Mouse (Mus musculus): Measurements from ENCODE around the gene Mon2. TPM values are rescaled to one million over a fixed set of nuclear protein-coding genes. Genes with fewer than 3 reads are reported as not detected.

Mon2 gene
- polyA plus RNA-seq, 1 experiment = 49.0 TPM

DNA sequence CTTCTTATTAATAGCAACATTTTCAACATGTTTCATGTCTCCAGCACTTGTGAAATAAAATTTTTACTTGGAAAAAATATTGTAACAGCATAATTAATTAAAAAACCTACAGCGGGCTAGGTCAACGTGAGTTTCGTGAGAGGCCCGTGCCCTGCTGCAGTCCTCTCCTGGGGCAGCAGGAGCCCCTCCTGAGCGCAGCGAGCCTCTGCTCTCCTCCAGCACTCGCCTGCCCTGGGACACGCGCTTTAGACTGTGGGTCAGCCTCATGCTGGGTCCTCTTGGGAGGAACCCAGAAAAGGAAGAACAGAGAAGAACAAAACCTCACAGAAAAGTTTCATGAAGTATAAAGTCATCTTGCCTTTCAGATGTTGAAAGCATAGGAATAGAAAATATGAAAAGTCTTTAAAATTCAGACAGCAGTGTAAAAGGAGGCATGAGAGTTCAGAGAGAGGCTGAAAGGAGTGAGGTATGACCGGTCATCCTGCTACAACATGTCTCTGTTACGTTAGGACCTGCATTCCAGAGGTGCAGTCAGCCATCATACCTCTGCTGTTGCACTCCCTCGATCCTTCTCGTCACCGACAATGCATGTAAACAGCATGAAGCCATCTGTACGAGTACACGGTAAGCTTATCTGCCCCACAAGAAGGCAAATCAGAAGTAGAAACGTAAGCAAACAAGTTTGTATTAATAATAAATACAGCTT, 81.8 kb downstream of the Mon2 start:
- TF ChIP-seq POLR2A (IDR thresholded peaks at IDR 0.05; ENCODE audit: low read depth, low read length) = no peak
- no peak for TF ChIP-seq CTCF (IDR thresholded peaks at IDR 0.05; ENCODE audit: extremely low read depth, insufficient read length, insufficient replicate concordance, low read depth, low read length)
- H3K27me3 ChIP-seq (ENCODE audit: control insufficient read depth, insufficient read depth, low read length) = no peaks in the 10 kb centered on the region
- peaks cover 56% of the 10 kb centered on the region for H3K36me3 ChIP-seq (ENCODE audit: control insufficient read depth, insufficient read depth, low read length)
- no peak overlapping the region for H3K4me3 ChIP-seq (ENCODE audit: low read depth, low read length)
- no peak overlapping the region for H3K27ac ChIP-seq (ENCODE audit: insufficient read depth, low read depth, low read length)
- WGBS = 89% methylated on average over 17 of the region's 17 CpGs
- H3K4me1 ChIP-seq (ENCODE audit: control insufficient read depth, insufficient read depth, insufficient read length, low read length) = no peaks in the 10 kb centered on the region

DNA sequence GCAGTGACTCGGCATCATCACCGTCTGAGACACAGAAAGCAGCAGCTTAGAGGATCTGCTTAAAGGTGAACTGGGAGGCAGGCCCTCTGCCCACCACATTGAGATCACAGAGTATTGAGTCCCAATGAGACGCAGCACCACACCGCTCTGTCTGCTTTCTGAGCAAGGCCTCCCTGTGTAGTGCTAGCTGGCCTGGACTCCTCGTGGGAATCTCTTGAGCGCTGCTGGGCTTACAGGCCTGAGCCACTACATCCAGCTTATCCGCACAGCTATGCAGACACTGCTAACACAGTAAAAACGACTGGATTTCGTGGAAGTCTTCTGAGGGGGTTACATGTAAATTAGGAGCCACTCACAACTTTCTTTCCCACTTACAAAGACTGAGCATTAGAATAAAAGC, 84.7 kb downstream of the Mon2 start:
- TF ChIP-seq POLR2A (IDR thresholded peaks at IDR 0.05; ENCODE audit: low read depth, low read length) (no peak), CTCF (IDR thresholded peaks at IDR 0.05; ENCODE audit: extremely low read depth, insufficient read length, insufficient replicate concordance, low read depth, low read length) (no peak)
- H3K27ac ChIP-seq (ENCODE audit: insufficient read depth, low read depth, low read length) = no peak overlapping the region

DNA sequence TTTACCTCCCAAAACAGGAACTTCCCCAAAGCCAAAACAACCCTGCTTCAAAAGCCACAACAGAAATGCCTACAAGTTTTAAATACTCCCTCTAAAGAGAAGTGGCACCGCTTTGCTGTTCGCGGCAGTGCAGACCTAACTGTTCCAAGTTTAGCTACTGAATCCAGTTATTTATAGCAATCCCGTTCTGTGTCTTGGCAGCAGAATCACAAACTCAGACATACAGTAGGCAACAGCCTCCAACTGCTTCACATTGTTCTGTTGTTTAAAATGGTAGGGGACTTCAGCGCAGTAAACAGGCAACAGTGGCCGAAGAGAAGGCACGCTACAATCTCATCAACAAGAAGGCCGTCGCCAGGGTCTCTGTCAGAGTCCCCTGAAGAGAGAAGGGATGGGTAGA, 85.3 kb downstream of the Mon2 start:
- Histone ChIP-seq H3K36me3 (ENCODE audit: control insufficient read depth, insufficient read depth, low read length) (peaks cover 25% of the 10 kb centered on the region), H3K27me3 (ENCODE audit: control insufficient read depth, insufficient read depth, low read length) (no peaks in the 10 kb centered on the region), H3K4me3 (ENCODE audit: low read depth, low read length) (no peak overlapping the region), H3K4me1 (ENCODE audit: control insufficient read depth, insufficient read depth, insufficient read length, low read length) (peaks cover 5% of the 10 kb centered on the region; the same call in 1 of the 2 replicates), H3K27ac (ENCODE audit: insufficient read depth, low read depth, low read length) (no peak overlapping the region)
- no peak for TF ChIP-seq POLR2A (IDR thresholded peaks at IDR 0.05; ENCODE audit: low read depth, low read length)
- TF ChIP-seq CTCF (IDR thresholded peaks at IDR 0.05; ENCODE audit: extremely low read depth, insufficient read length, insufficient replicate concordance, low read depth, low read length) = no peak
- WGBS = 82% methylated on average over 9 of the region's 9 CpGs

More for the DNA sequence above, 84.7 kb downstream of the Mon2 start:
- H3K27me3 ChIP-seq (ENCODE audit: control insufficient read depth, insufficient read depth, low read length) = no peaks in the 10 kb centered on the region
- 91% methylated on average over 9 of the region's 9 CpGs for WGBS
- peaks cover 5% of the 10 kb centered on the region; the same call in 1 of the 2 replicates for H3K4me1 ChIP-seq (ENCODE audit: control insufficient read depth, insufficient read depth, insufficient read length, low read length)
- no peak overlapping the region for H3K4me3 ChIP-seq (ENCODE audit: low read depth, low read length)
- H3K36me3 ChIP-seq (ENCODE audit: control insufficient read depth, insufficient read depth, low read length) = peaks cover 29% of the 10 kb centered on the region

DNA sequence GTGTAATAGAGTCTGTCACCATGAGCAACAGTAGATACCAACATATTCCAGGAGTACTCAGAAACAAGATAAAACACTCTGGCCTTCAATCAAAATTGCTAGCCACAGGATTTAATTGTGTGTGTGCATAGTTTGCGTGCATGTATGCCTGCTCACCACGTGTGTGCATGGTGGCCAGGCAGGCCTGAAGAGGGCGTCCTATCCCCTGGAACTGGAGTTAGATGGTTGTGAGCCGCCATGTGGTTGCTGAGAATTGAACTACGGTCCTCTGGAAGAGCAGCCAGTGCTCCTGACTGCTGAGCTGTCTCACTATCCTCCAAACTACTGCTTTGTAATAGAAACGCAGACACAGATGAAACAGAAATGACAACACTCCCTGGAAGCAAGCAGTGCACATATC, 85.7 kb downstream of the Mon2 start:
- no peaks in the 10 kb centered on the region for H3K27me3 ChIP-seq (ENCODE audit: control insufficient read depth, insufficient read depth, low read length)
- 89% methylated on average over 6 of the region's 6 CpGs for WGBS
- TF ChIP-seq POLR2A (IDR thresholded peaks at IDR 0.05; ENCODE audit: low read depth, low read length) = no peak
- no peak for TF ChIP-seq CTCF (IDR thresholded peaks at IDR 0.05; ENCODE audit: extremely low read depth, insufficient read length, insufficient replicate concordance, low read depth, low read length)
- no peak overlapping the region for H3K27ac ChIP-seq (ENCODE audit: insufficient read depth, low read depth, low read length)
- no peak overlapping the region for H3K4me3 ChIP-seq (ENCODE audit: low read depth, low read length)
- H3K36me3 ChIP-seq (ENCODE audit: control insufficient read depth, insufficient read depth, low read length) = peaks cover 22% of the 10 kb centered on the region
- peaks cover 5% of the 10 kb centered on the region; the same call in 1 of the 2 replicates for H3K4me1 ChIP-seq (ENCODE audit: control insufficient read depth, insufficient read depth, insufficient read length, low read length)

DNA sequence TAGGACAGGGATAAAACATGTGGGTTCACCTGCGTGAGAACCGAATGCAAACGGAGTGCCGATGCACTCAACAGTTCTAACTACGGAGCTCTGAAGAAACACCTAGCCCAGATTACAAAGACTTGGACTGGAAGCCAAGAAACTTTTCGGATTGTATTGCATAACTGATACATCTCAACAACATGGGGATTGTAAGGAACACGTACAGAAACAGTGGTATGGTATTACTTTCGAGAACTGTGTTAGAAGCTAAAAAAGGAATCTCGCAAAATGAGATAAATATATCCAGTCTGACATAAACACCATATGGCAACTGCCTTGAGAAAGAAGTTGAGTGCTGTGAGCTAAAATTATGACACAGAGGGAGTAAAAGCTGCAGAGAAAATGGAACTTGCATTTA, 86.4 kb downstream of the Mon2 start:
- Histone ChIP-seq H3K4me3 (ENCODE audit: low read depth, low read length) (no peak overlapping the region), H3K27ac (ENCODE audit: insufficient read depth, low read depth, low read length) (no peak overlapping the region), H3K4me1 (ENCODE audit: control insufficient read depth, insufficient read depth, insufficient read length, low read length) (peaks cover 5% of the 10 kb centered on the region; the same call in 1 of the 2 replicates), H3K27me3 (ENCODE audit: control insufficient read depth, insufficient read depth, low read length) (no peaks in the 10 kb centered on the region), H3K36me3 (ENCODE audit: control insufficient read depth, insufficient read depth, low read length) (peaks cover 17% of the 10 kb centered on the region)
- TF ChIP-seq POLR2A (IDR thresholded peaks at IDR 0.05; ENCODE audit: low read depth, low read length) (no peak), CTCF (IDR thresholded peaks at IDR 0.05; ENCODE audit: extremely low read depth, insufficient read length, insufficient replicate concordance, low read depth, low read length) (no peak)
- WGBS = 92% methylated on average over 9 of the region's 9 CpGs

DNA sequence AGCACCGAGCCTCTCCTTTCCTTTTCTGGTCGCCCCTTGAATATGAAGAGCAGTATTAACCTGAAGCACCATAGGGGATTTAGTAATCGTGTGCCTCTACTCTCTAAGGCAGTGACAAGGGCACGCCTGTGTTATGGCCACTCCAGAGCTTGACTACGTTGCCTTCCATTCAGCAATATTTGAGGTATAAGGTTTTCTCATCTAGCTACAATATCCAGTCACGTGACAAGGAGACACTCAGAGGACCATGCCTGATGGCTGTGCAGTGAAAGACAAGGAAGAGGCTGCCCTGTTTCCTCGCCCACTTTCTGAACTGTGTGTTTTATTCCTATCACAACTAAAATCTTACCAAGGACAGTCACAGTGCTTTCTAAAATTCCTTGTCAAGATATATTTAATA, 87.9 kb downstream of the Mon2 start:
- no peak overlapping the region for H3K4me3 ChIP-seq (ENCODE audit: low read depth, low read length)
- TF ChIP-seq CTCF (IDR thresholded peaks at IDR 0.05; ENCODE audit: extremely low read depth, insufficient read length, insufficient replicate concordance, low read depth, low read length) (no peak), POLR2A (IDR thresholded peaks at IDR 0.05; ENCODE audit: low read depth, low read length) (no peak)
- no peak overlapping the region for H3K27ac ChIP-seq (ENCODE audit: insufficient read depth, low read depth, low read length)
- peaks cover 5% of the 10 kb centered on the region; the same call in 1 of the 2 replicates for H3K4me1 ChIP-seq (ENCODE audit: control insufficient read depth, insufficient read depth, insufficient read length, low read length)
- peaks cover 9% of the 10 kb centered on the region for H3K36me3 ChIP-seq (ENCODE audit: control insufficient read depth, insufficient read depth, low read length)
- WGBS = 30% methylated on average over 7 of the region's 7 CpGs
- H3K27me3 ChIP-seq (ENCODE audit: control insufficient read depth, insufficient read depth, low read length) = no peaks in the 10 kb centered on the region

DNA sequence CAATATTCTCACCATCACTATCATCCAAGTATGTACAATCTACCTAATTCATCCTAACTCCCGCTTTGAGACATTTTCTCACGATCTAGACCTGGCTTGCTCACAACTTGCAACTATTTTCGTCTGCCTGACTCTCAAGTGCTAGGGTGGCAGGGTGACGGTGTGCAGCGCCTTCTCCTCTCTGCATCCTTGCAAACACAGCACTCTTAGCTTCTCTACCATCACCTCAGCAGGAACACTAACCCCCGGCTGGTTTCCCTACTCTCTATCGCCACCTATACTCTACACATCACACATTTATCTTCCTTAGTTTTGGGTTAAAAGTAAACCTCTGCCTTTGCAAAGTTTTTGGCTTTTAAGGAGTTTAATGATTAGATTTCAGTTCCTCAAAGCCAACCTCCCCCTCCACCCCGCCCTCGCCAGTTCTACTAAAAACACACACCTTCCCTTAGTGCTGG, 88.6 kb downstream of the Mon2 start:
- peaks cover 5% of the 10 kb centered on the region; the same call in 1 of the 2 replicates for H3K36me3 ChIP-seq (ENCODE audit: control insufficient read depth, insufficient read depth, low read length)
- no peak overlapping the region for H3K4me3 ChIP-seq (ENCODE audit: low read depth, low read length)
- no peak for TF ChIP-seq POLR2A (IDR thresholded peaks at IDR 0.05; ENCODE audit: low read depth, low read length)
- TF ChIP-seq CTCF (IDR thresholded peaks at IDR 0.05; ENCODE audit: extremely low read depth, insufficient read length, insufficient replicate concordance, low read depth, low read length) = peak; percentile 37; the same call in 1 of the 2 replicates
- 10% methylated on average over 9 of the region's 9 CpGs for WGBS
- peaks cover 7% of the 10 kb centered on the region; the same call in 1 of the 2 replicates for H3K4me1 ChIP-seq (ENCODE audit: control insufficient read depth, insufficient read depth, insufficient read length, low read length)
- H3K27me3 ChIP-seq (ENCODE audit: control insufficient read depth, insufficient read depth, low read length) = no peaks in the 10 kb centered on the region
- H3K27ac ChIP-seq (ENCODE audit: insufficient read depth, low read depth, low read length) = no peak overlapping the region; the same call in 1 of the 2 replicates

All from small intestine, adult 2 months (tissue).